In genomic region chr15:89559202-89559731, GRCm38 (mm10) we compare ENCODE assay signal across 21 mouse cellular contexts. TPM values are rescaled to one million over a fixed set of nuclear protein-coding genes. Genes with fewer than 3 reads are reported as not detected.
DNase-seq lines count a peak whose midpoint lies in the region; ATAC-seq and TF ChIP-seq lines count a peak whose summit lies in the region.
"Had no signal": no experiment of that assay in that cellular context is flagged by ENCODE, and none has a peak within 500 bp of the region (broad histone marks: within the 10 kb centered on the region; RNA-seq: fewer than 3 reads in every experiment).

No protein-coding gene starts in this region.

- H3K4me2 ChIP-seq in hindbrain, postnatal 0 days (ENCODE audit: low read depth, low read length): no peak overlapping the region
- H3K4me2 ChIP-seq in hindbrain, embryonic 14.5 days (replicated peaks): no peak overlapping the region
- H3K4me2 ChIP-seq in midbrain, embryonic 15.5 days: no peak overlapping the region
- H3K4me2 ChIP-seq in midbrain, embryonic 11.5 days: no peak overlapping the region
- H3K4me2 ChIP-seq: embryonic facial prominence, embryonic 12.5 days; liver, embryonic 13.5 days had no signal

- 58% methylated on average over 10 of the region's 10 CpGs for WGBS in hindbrain, postnatal 0 days
- WGBS in hindbrain, embryonic 14.5 days: 37% methylated on average over 10 of the region's 10 CpGs
- WGBS in midbrain, embryonic 15.5 days: 49% methylated on average over 10 of the region's 10 CpGs
- WGBS in midbrain, embryonic 11.5 days: 32% methylated on average over 10 of the region's 10 CpGs

- peak; percentile 41 to 52 for DNase-seq in cerebellum, postnatal 25 days
- no peak for DNase-seq in cerebellum, adult 8-10 months
- no peak for DNase-seq in hindbrain, postnatal 0 days (ENCODE audit: low spot score)
- DNase-seq in hindbrain, embryonic 14.5 days (ENCODE audit: low spot score): no peak
- DNase-seq in midbrain, embryonic 11.5 days (ENCODE audit: low spot score, missing footprints): no peak
- DNase-seq in adrenal gland, adult 18-20 months (ENCODE audit: low spot score in 2 of 2): no peak
- no peak for DNase-seq in ovary, adult 18-20 months (ENCODE audit: low spot score)
- DNase-seq: adrenal gland, postnatal 14 days; cerebellum, postnatal 14 days; gastrocnemius, postnatal 10 days; heart, postnatal 36 days; kidney, adult 8-10 months; layer of hippocampus, postnatal 36 days; left cerebral cortex, postnatal 4 days; liver, embryonic 13.5 days had no signal

- no peaks in the 10 kb centered on the region for H3K27me3 ChIP-seq in hindbrain, postnatal 0 days (ENCODE audit: insufficient read depth, low read length)
- H3K27me3 ChIP-seq in hindbrain, embryonic 14.5 days (ENCODE audit: control insufficient read depth, insufficient read depth, low read length): peaks cover 38% of the 10 kb centered on the region
- peaks cover 28% of the 10 kb centered on the region for H3K27me3 ChIP-seq in midbrain, embryonic 15.5 days (replicated peaks)
- peaks cover 33% of the 10 kb centered on the region for H3K27me3 ChIP-seq in midbrain, embryonic 11.5 days (ENCODE audit: control insufficient read depth, insufficient read depth, low read length)

- H3K27ac ChIP-seq in hindbrain, postnatal 0 days: no peak overlapping the region
- H3K27ac ChIP-seq in hindbrain, embryonic 14.5 days: no peak overlapping the region
- no peak overlapping the region for H3K27ac ChIP-seq in midbrain, embryonic 15.5 days
- H3K27ac ChIP-seq in midbrain, embryonic 11.5 days (ENCODE audit: low read depth, low read length): no peak overlapping the region
- H3K27ac ChIP-seq: embryonic facial prominence, embryonic 12.5 days; liver, embryonic 13.5 days; stomach, embryonic 15.5 days had no signal

- no peak overlapping the region for H3K4me3 ChIP-seq in hindbrain, postnatal 0 days (ENCODE audit: low read length)
- no peak overlapping the region for H3K4me3 ChIP-seq in hindbrain, embryonic 14.5 days (replicated peaks; ENCODE audit: low read length)
- no peak overlapping the region for H3K4me3 ChIP-seq in midbrain, embryonic 15.5 days
- H3K4me3 ChIP-seq in midbrain, embryonic 11.5 days (ENCODE audit: low read depth, low read length): no peak overlapping the region
- H3K4me3 ChIP-seq: embryonic facial prominence, embryonic 12.5 days; liver, embryonic 13.5 days; stomach, embryonic 15.5 days had no signal

- 0 out of 2 replicates have a peak, but pooled peaks cover 5% of the 10 kb centered on the region for H3K4me1 ChIP-seq in hindbrain, postnatal 0 days (ENCODE audit: insufficient read depth, low read length)
- peaks cover 4% of the 10 kb centered on the region; the same call in 1 of the 2 replicates for H3K4me1 ChIP-seq in hindbrain, embryonic 14.5 days (replicated peaks; ENCODE audit: control insufficient read depth, insufficient read depth, low read length)
- peaks cover 20% of the 10 kb centered on the region for H3K4me1 ChIP-seq in midbrain, embryonic 15.5 days
- H3K4me1 ChIP-seq in midbrain, embryonic 11.5 days (ENCODE audit: control insufficient read depth, insufficient read depth, low read length): peaks cover 16% of the 10 kb centered on the region

- no peaks in the 10 kb centered on the region for H3K9me3 ChIP-seq in hindbrain, postnatal 0 days (ENCODE audit: low read length)
- H3K9me3 ChIP-seq in hindbrain, embryonic 14.5 days (ENCODE audit: control insufficient read depth, low read length): no peaks in the 10 kb centered on the region
- no peaks in the 10 kb centered on the region for H3K9me3 ChIP-seq in midbrain, embryonic 15.5 days
- no peaks in the 10 kb centered on the region for H3K9me3 ChIP-seq in midbrain, embryonic 11.5 days (ENCODE audit: control insufficient read depth, low read length)
- H3K9me3 ChIP-seq: embryonic facial prominence, embryonic 12.5 days; liver, embryonic 13.5 days; stomach, embryonic 15.5 days had no signal

- no peak for TF ChIP-seq CTCF in hindbrain, postnatal 0 days (IDR thresholded peaks at IDR 0.05; ENCODE audit: low read depth)

- H3K36me3 ChIP-seq in hindbrain, postnatal 0 days (ENCODE audit: insufficient read depth, low read length): no peaks in the 10 kb centered on the region
- H3K36me3 ChIP-seq in hindbrain, embryonic 14.5 days (replicated peaks; ENCODE audit: control insufficient read depth, insufficient read depth): 0 out of 2 replicates have a peak, but pooled peaks cover 3% of the 10 kb centered on the region
- no peaks in the 10 kb centered on the region for H3K36me3 ChIP-seq in midbrain, embryonic 15.5 days (replicated peaks)
- H3K36me3 ChIP-seq in midbrain, embryonic 11.5 days (ENCODE audit: control insufficient read depth, insufficient read depth, low read length): no peaks in the 10 kb centered on the region
- H3K36me3 ChIP-seq: embryonic facial prominence, embryonic 12.5 days; G1E; liver, embryonic 13.5 days; stomach, embryonic 15.5 days had no signal

- 0 out of 2 replicates have a peak, but pooled peaks have one; percentile 17 for ATAC-seq in hindbrain, postnatal 0 days
- ATAC-seq in hindbrain, embryonic 14.5 days (ENCODE audit: low FRiP score): no peak
- ATAC-seq in midbrain, embryonic 15.5 days (replicated peaks): peak; percentile 21; the same call in 1 of the 2 replicates
- no peak for ATAC-seq in midbrain, embryonic 11.5 days (ENCODE audit: low FRiP score)

- no peak overlapping the region for H3K9ac ChIP-seq in hindbrain, postnatal 0 days (replicated peaks; ENCODE audit: low read length)
- H3K9ac ChIP-seq in hindbrain, embryonic 14.5 days: no peak overlapping the region
- no peak overlapping the region for H3K9ac ChIP-seq in midbrain, embryonic 15.5 days
- no peak overlapping the region for H3K9ac ChIP-seq in midbrain, embryonic 11.5 days (ENCODE audit: low read length)
- H3K9ac ChIP-seq: embryonic facial prominence, embryonic 12.5 days; liver, embryonic 13.5 days; stomach, embryonic 15.5 days had no signal

RNA-seq across cellular contexts. Expression of gene Acr, which starts 8.9 kb away (rescaled TPM):
- 2.4 and 3.3 TPM in 2 replicates for total RNA-seq in hindbrain, postnatal 0 days (2014; rRNA removed)
- 2.1 TPM in 2 replicates for polyA plus RNA-seq in hindbrain, postnatal 0 days (2015; fragmentation: Nextera tagmentation; extraction: Ambion mirVana)
- polyA plus RNA-seq in hindbrain, embryonic 14.5 days (2014; fragmentation: Nextera tagmentation; extraction: Ambion mirVana): 1.0 and 1.8 TPM in 2 replicates
- 2.4 and 3.2 TPM in 2 replicates for polyA plus RNA-seq in midbrain, embryonic 15.5 days (2015; fragmentation: Nextera tagmentation; extraction: Ambion mirVana)
- 0.42 and 0.43 TPM in 2 replicates for polyA plus RNA-seq in midbrain, embryonic 11.5 days (2014; fragmentation: Nextera tagmentation; extraction: Ambion mirVana)
- not detected for total RNA-seq in adrenal gland, adult 18-20 months (2021)
- total RNA-seq: G1E; megakaryocyte, adult 5-6 weeks had no signal
- polyA plus RNA-seq: C2C12, G1E had no signal

RNA-seq across cellular contexts. Expression of gene Rabl2, which starts 32.5 kb away (rescaled TPM):
- total RNA-seq in hindbrain, postnatal 0 days (2014; rRNA removed): 42.2 and 62.1 TPM in 2 replicates
- polyA plus RNA-seq in hindbrain, postnatal 0 days (2015; fragmentation: Nextera tagmentation; extraction: Ambion mirVana): 59.1 and 66.6 TPM in 2 replicates
- 79.0 and 85.9 TPM in 2 replicates for polyA plus RNA-seq in hindbrain, embryonic 14.5 days (2014; fragmentation: Nextera tagmentation; extraction: Ambion mirVana)
- 81.3 and 92.1 TPM in 2 replicates for polyA plus RNA-seq in midbrain, embryonic 15.5 days (2015; fragmentation: Nextera tagmentation; extraction: Ambion mirVana)
- 84.3 and 87.3 TPM in 2 replicates for polyA plus RNA-seq in midbrain, embryonic 11.5 days (2014; fragmentation: Nextera tagmentation; extraction: Ambion mirVana)
- total RNA-seq in adrenal gland, adult 18-20 months (2021): 1 to 10 TPM; 9.2 to 9.9 TPM

RNA-seq across cellular contexts. Expression of gene Shank3, which starts 59.8 kb away (rescaled TPM):
- total RNA-seq in hindbrain, postnatal 0 days (2014; rRNA removed): 43.6 and 61.8 TPM in 2 replicates
- 7.1 and 8.7 TPM in 2 replicates for polyA plus RNA-seq in hindbrain, postnatal 0 days (2015; fragmentation: Nextera tagmentation; extraction: Ambion mirVana)
- polyA plus RNA-seq in hindbrain, embryonic 14.5 days (2014; fragmentation: Nextera tagmentation; extraction: Ambion mirVana): 8.6 and 9.6 TPM in 2 replicates
- 16.0 and 16.9 TPM in 2 replicates for polyA plus RNA-seq in midbrain, embryonic 15.5 days (2015; fragmentation: Nextera tagmentation; extraction: Ambion mirVana)
- polyA plus RNA-seq in midbrain, embryonic 11.5 days (2014; fragmentation: Nextera tagmentation; extraction: Ambion mirVana): 2.2 TPM in 2 replicates
- 10 to 100 TPM; 28.8 to 32.5 TPM for total RNA-seq in adrenal gland, adult 18-20 months (2021)

Comparison
In these comparisons a context has a peak if more than half of its experiments do, and no peak if none do; other contexts are left out.
1. DNase-seq: peak in cerebellum, postnatal 25 days (2 of 2); none in cerebellum, adult 8-10 months (single experiment), hindbrain, postnatal 0 days (single experiment), hindbrain, embryonic 14.5 days (single experiment), midbrain, embryonic 11.5 days (single experiment), adrenal gland, adult 18-20 months (0 of 2) and ovary, adult 18-20 months (single experiment).
2. ATAC-seq: peak in hindbrain, postnatal 0 days (single experiment) and midbrain, embryonic 15.5 days (single experiment); none in hindbrain, embryonic 14.5 days (single experiment) and midbrain, embryonic 11.5 days (single experiment).